Mouse (Mus musculus) spleen, postnatal 14 days (tissue): ENCODE results near the gene Supt20.
"Not testable (repeated sequence)": the region's sequence is repeated elsewhere in the genome, so short reads cannot be mapped to it uniquely, and the experiment has no call there.

ENCODE experiments used
- DNase-seq, 2 experiments: peaks; one replicate each; pipeline ENCODE4 v3.0.0; 2021 to 2022; ENCODE audit warnings: low spot score in 2 of 2

The Supt20 gene

GRCm38 (mm10) chr3:54704106-54704505 is 11.5 kb downstream of the Supt20 start:
- not testable (repeated sequence) for DNase-seq

GRCm38 (mm10) chr3:54708972-54709371 is 16.4 kb downstream of the Supt20 start:
- no peak for DNase-seq

- no peak for DNase-seq
Observed at GRCm38 (mm10) chr3:54714253-54714652, 21.6 kb downstream of the Supt20 start, which contains the start of gene Gm21958. Gene Gm21958 (minus strand): TSS chr3:54714353.

GRCm38 (mm10) chr3:54715461-54715860 is 22.9 kb downstream of the Supt20 start:
- DNase-seq = no peak

- DNase-seq = no peak
Observed at GRCm38 (mm10) chr3:54717348-54717747, 24.7 kb downstream of the Supt20 start.

GRCm38 (mm10) chr3:54718947-54719346 is 26.3 kb downstream of the Supt20 start:
- DNase-seq = no peak

- DNase-seq = peak in 1 of 2 experiments; percentile 13
Observed at GRCm38 (mm10) chr3:54723741-54724500, 31.3 kb downstream of the Supt20 start.

GRCm38 (mm10) chr3:54725344-54725743 is 32.7 kb downstream of the Supt20 start:
- DNase-seq = no peak

GRCm38 (mm10) chr3:54727588-54727987 is 35.0 kb downstream of the Supt20 start:
- no peak for DNase-seq

- no peak for DNase-seq
Observed at GRCm38 (mm10) chr3:54728100-54728499, 35.5 kb downstream of the Supt20 start.

- no peak for DNase-seq
Observed at GRCm38 (mm10) chr3:54731626-54732150, 39.1 kb downstream of the Supt20 start.

- no peak for DNase-seq
Observed at GRCm38 (mm10) chr3:54732371-54732770, 39.8 kb downstream of the Supt20 start.

- DNase-seq = peak; percentile 89 to 90
Observed at GRCm38 (mm10) chr3:54734411-54735246, 42.0 kb downstream of the Supt20 start.

GRCm38 (mm10) chr3:54735247-54736046 is 42.8 kb downstream of the Supt20 start, which contains the start of the genes Exosc8 and Alg5:
Gene Exosc8 (minus strand): TSS chr3:54735393.
Gene Alg5 (plus strand): TSS chr3:54735539.
- DNase-seq = peak; percentile 87 to 94

GRCm38 (mm10) chr3:54736101-54736927 is 43.7 kb downstream of the Supt20 start:
- no peak for DNase-seq

GRCm38 (mm10) chr3:54737317-54737716 is 44.7 kb downstream of the Supt20 start:
- no peak for DNase-seq

- no peak for DNase-seq
Observed at GRCm38 (mm10) chr3:54741965-54742364, 49.4 kb downstream of the Supt20 start.

- no peak for DNase-seq
Observed at GRCm38 (mm10) chr3:54745799-54746198, 53.2 kb downstream of the Supt20 start.

GRCm38 (mm10) chr3:54753411-54753810 is 60.8 kb downstream of the Supt20 start:
- no peak for DNase-seq
